Mouse (Mus musculus) embryonic facial prominence, embryonic 14.5 days (tissue): ENCODE results near the gene Plekha6. TPM values are rescaled to one million over a fixed set of nuclear protein-coding genes. Genes with fewer than 3 reads are reported as not detected.

ENCODE experiments used
- ATAC-seq: fragments of 200-750 bp; cut with Nextera tagmentation; 2 replicates; pipeline ENCODE4 v1.8.0; 2017; ENCODE audit warnings: low read depth, moderate number of reproducible peaks, moderate TSS enrichment
- DNase-seq: peaks from one replicate; pipeline ENCODE4 v3.0.0-alpha.2; 2015; ENCODE audit warnings: low spot score
- H3K27ac ChIP-seq: fragments of 300-500 bp; sonication (generic); replicated peaks from 2 replicates; pipeline ENCODE4 v1.5.1; 2014; ENCODE audit warnings: low read depth, mild to moderate bottlenecking, low read length, moderate library complexity
- H3K27me3 ChIP-seq: fragments of 300-500 bp; sonication (generic); replicated peaks from 2 replicates; pipeline ENCODE4 v1.6.1; 2014; ENCODE audit warnings: low read length; ENCODE audit not compliant: control insufficient read depth, insufficient read depth
- H3K36me3 ChIP-seq: fragments of 300-500 bp; sonication (generic); 2 replicates; pipeline ENCODE4 v1.6.1; 2014; ENCODE audit warnings: low read length, mixed read lengths; ENCODE audit not compliant: control insufficient read depth, insufficient read depth
- H3K4me1 ChIP-seq: fragments of 300-500 bp; sonication (generic); 2 replicates; pipeline ENCODE4 v1.6.1; 2014; ENCODE audit warnings: antibody characterized with exemption, low read length; ENCODE audit not compliant: control insufficient read depth, insufficient read depth
- H3K4me2 ChIP-seq: fragments of 300-500 bp; sonication (generic); 2 replicates; pipeline ENCODE4 v1.6.1; 2014; ENCODE audit warnings: low read depth, mild to moderate bottlenecking, low read length, moderate library complexity, mixed read lengths
- H3K4me3 ChIP-seq: fragments of 300-500 bp; sonication (generic); 2 replicates; pipeline ENCODE4 v1.5.1; 2014; ENCODE audit warnings: low read depth, mild to moderate bottlenecking, low read length
- H3K9ac ChIP-seq: fragments of 300-500 bp; sonication (generic); 2 replicates; pipeline ENCODE4 v1.6.1; 2014; ENCODE audit warnings: low read depth, mild to moderate bottlenecking, low read length, moderate library complexity, mixed read lengths
- H3K9me3 ChIP-seq: fragments of 300-500 bp; sonication (generic); 2 replicates; pipeline ENCODE4 v1.6.1; 2016; ENCODE audit warnings: low read length; ENCODE audit not compliant: control insufficient read depth
- WGBS: fragments of 180-500 bp; shearing (Covaris S2); extraction: QIAGEN DNeasy Blood & Tissue Kit; methylation state at CpG from one replicate; pipeline ENCODE4 v1.1.7; 2014; 5-methylcytosine and 5-hydroxymethylcytosine counted together
- polyA plus RNA-seq: library from polyadenylated mRNA; unstranded; fragments of >200 nt; fragmentation: Nextera tagmentation; extraction: Ambion mirVana; gene quantifications from 2 replicates; pipeline ENCODE4 v1.2.1, GENCODE M21; 2014

Plekha6 gene
- polyA plus RNA-seq, 1 experiment from 2014 or later: 6.3 TPM

- H3K4me1 ChIP-seq: peaks cover 14% of the 10 kb centered on the region; the same call in 1 of the 2 replicates
- DNase-seq (peak; percentile 58), ATAC-seq (peak; percentile 56)
These were observed 132.4 kb downstream of the Plekha6 start for GRCm38 (mm10) chr1:133296376-133296775.

DNA sequence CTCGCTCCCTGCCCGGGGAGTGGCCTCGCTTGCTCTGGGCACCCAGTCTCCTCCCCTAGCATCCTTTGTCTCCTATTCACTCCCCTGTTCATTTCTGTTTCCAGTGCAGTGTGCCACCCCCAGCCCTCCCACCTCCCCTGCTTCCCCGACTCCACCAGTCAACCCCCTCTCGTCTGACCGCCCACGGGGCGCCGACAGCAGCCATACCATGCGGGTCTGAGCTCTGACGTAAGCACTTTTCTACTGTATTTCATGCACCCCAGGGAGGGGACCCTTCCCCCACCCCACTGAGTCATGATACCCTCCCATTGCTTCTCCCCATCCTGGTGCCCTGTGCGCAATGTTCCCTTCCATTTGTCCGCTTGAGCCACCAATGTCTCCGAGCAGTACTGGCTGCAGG is 134.8 kb downstream of the Plekha6 start:
- no peak for ATAC-seq
- Histone ChIP-seq H3K4me2 (peak overlapping the region; percentile 20; the same call in 1 of the 2 replicates), H3K9me3 (no peaks in the 10 kb centered on the region), H3K9ac (0 out of 2 replicates have a peak overlapping the region, but pooled peaks have one; percentile 40), H3K27ac (no peak overlapping the region), H3K36me3 (no peaks in the 10 kb centered on the region), H3K4me3 (no peak overlapping the region), H3K4me1 (peaks cover 24% of the 10 kb centered on the region), H3K27me3 (0 out of 2 replicates have a peak, but pooled peaks cover 4% of the 10 kb centered on the region)
- DNase-seq: no peak
- WGBS: 33% methylated on average over 14 of the region's 14 CpGs

More at GRCm38 (mm10) chr1:133296376-133296775, 132.4 kb downstream of the Plekha6 start:
- Histone ChIP-seq H3K9me3 (no peaks in the 10 kb centered on the region), H3K36me3 (no peaks in the 10 kb centered on the region), H3K4me2 (no peak overlapping the region), H3K4me3 (no peak overlapping the region), H3K9ac (no peak overlapping the region), H3K27me3 (0 out of 2 replicates have a peak, but pooled peaks cover 4% of the 10 kb centered on the region), H3K27ac (no peak overlapping the region)
- WGBS: 64% methylated on average over 9 of the region's 9 CpGs

DNA sequence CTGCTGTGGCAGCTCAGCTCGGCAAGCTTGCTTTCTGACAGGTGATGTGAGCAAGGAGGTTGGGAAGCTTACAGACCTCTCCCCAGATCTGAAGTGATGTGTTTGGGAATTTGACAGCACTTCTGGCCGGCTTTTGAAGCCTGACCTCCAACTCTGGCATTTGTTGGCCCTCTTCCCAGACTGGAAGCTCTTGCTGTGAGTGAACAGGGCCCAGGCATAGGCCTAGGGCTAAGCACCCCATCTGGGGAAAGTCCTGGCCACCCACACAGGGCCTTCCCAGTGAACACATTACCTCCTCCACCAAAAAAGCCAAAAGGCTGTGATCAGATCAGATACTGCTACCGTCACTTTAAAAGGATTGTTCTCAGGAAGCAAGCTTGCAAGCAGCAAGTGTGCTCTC is 138.5 kb downstream of the Plekha6 start:
- peak; percentile 64; the same call in 1 of the 2 replicates for ATAC-seq

GRCm38 (mm10) chr1:133306842-133307241 is 142.8 kb downstream of the Plekha6 start:
- H3K36me3 ChIP-seq: no peaks in the 10 kb centered on the region
- no peaks in the 10 kb centered on the region for H3K9me3 ChIP-seq
- peaks cover 9% of the 10 kb centered on the region; the same call in 1 of the 2 replicates for H3K4me1 ChIP-seq
- DNase-seq: peak; percentile 42
- no peak overlapping the region for H3K9ac ChIP-seq
- ATAC-seq: no peak
- H3K27me3 ChIP-seq: no peaks in the 10 kb centered on the region
- no peak overlapping the region for H3K4me3 ChIP-seq
- WGBS: 12% methylated on average over 4 of the region's 4 CpGs
- no peak overlapping the region for H3K27ac ChIP-seq
- H3K4me2 ChIP-seq: no peak overlapping the region

More for the DNA sequence above, 138.5 kb downstream of the Plekha6 start:
- H3K4me1 ChIP-seq: peaks cover 16% of the 10 kb centered on the region; the same call in 1 of the 2 replicates
- peak; percentile 72 for DNase-seq
- no peak overlapping the region for H3K4me2 ChIP-seq
- no peaks in the 10 kb centered on the region for H3K36me3 ChIP-seq
- H3K9me3 ChIP-seq: no peaks in the 10 kb centered on the region
- no peak overlapping the region; the same call in 1 of the 2 replicates for H3K27ac ChIP-seq
- H3K9ac ChIP-seq: no peak overlapping the region
- WGBS: 21% methylated on average over 3 of the region's 3 CpGs
- no peak overlapping the region for H3K4me3 ChIP-seq
- 0 out of 2 replicates have a peak, but pooled peaks cover 4% of the 10 kb centered on the region for H3K27me3 ChIP-seq

DNA sequence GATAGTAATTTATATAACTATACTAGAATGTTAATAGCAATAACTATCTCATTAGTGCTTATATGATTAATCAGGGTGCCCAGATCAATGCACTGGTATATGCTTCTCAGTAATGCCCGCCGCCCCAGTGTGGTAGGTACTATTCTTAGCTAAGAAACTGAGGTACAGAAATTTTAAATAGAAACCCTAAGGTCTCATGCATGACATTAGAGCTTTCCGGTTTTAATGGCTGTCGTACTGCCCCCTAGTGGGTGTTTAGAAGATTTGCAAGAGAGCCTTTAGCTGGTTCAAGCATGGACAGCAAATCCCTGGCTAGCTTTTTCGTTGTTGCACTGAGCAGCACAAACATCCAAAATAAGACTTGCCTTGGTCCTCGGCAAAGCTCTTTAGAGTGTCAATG is 143.3 kb downstream of the Plekha6 start:
- ATAC-seq: no peak
- DNase-seq: peak; percentile 66
- no peaks in the 10 kb centered on the region for H3K36me3 ChIP-seq
- H3K9me3 ChIP-seq: no peaks in the 10 kb centered on the region
- H3K4me3 ChIP-seq: no peak overlapping the region
- no peak overlapping the region for H3K9ac ChIP-seq
- 15% methylated on average over 6 of the region's 6 CpGs for WGBS
- no peaks in the 10 kb centered on the region for H3K27me3 ChIP-seq
- H3K4me1 ChIP-seq: peaks cover 4% of the 10 kb centered on the region; the same call in 1 of the 2 replicates
- H3K4me2 ChIP-seq: no peak overlapping the region
- no peak overlapping the region for H3K27ac ChIP-seq

GRCm38 (mm10) chr1:133309652-133310267 is 145.8 kb downstream of the Plekha6 start, which contains the start of gene Golt1a:
TSS of gene Golt1a (plus strand) at chr1:133309800.
- H3K4me2 ChIP-seq: no peak within 1 kb of the TSS
- H3K4me1 ChIP-seq: no peaks in the 10 kb centered on the region
- no peaks in the 10 kb centered on the region for H3K9me3 ChIP-seq
- no peak within 1 kb of the TSS for H3K9ac ChIP-seq
- no peak for DNase-seq
- 64% methylated on average over 9 of the region's 14 CpGs for WGBS
- no peak for ATAC-seq
- H3K4me3 ChIP-seq: no peak within 1 kb of the TSS
- no peaks in the 10 kb centered on the region for H3K36me3 ChIP-seq
- no peaks in the 10 kb centered on the region for H3K27me3 ChIP-seq
- H3K27ac ChIP-seq: no peak within 1 kb of the TSS

DNA sequence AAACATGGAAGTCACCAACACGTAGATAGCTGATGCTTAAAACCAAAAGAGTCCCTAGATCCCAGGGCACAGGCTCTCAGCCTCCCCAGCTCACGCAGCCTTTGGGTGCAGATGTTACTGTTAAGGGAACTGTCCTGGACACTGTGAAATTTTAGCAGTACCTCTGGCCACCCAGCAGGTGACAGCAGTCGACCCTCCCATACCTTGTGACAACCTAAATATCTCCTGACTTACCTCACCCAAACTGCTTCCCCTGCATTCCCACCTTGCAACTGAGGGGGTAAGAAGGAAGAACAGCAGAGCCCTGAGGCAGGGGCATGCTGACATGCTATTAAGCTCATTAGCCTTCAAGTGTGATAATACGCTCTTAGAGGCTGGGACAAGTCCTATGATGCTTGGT is 147.2 kb downstream of the Plekha6 start:
- Histone ChIP-seq H3K4me3 (no peak overlapping the region), H3K27ac (no peak overlapping the region), H3K36me3 (no peaks in the 10 kb centered on the region), H3K9me3 (no peaks in the 10 kb centered on the region), H3K4me1 (no peaks in the 10 kb centered on the region), H3K27me3 (no peaks in the 10 kb centered on the region), H3K4me2 (no peak overlapping the region), H3K9ac (no peak overlapping the region)
- 50% methylated on average over 4 of the region's 4 CpGs for WGBS
- no peak for ATAC-seq
- no peak for DNase-seq

DNA sequence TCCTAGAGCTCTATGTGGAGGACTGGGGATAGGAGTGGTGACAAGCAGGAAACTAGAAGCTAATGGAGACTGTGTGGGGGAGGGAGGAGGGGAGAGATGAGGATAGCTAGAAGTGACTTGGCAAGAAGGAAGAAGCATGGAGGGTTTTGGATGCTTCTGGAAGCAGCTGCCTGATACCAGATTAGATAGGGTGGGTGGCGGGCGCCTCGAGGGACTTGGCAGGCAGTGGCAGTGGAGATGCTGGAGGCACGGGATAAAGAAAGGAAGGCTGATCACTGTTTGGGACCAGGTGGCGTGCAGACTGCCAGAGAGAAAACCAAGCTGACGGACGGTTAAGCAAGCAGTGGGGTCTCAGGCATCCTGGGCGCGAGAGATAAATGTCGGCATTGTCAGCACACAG is 147.9 kb downstream of the Plekha6 start:
- Histone ChIP-seq H3K4me1 (no peaks in the 10 kb centered on the region), H3K36me3 (no peaks in the 10 kb centered on the region), H3K27ac (no peak overlapping the region), H3K27me3 (no peaks in the 10 kb centered on the region), H3K4me3 (no peak overlapping the region), H3K9ac (no peak overlapping the region), H3K4me2 (no peak overlapping the region), H3K9me3 (no peaks in the 10 kb centered on the region)
- DNase-seq (no peak), ATAC-seq (peak; percentile 11; the same call in 1 of the 2 replicates)
- 20% methylated on average over 10 of the region's 10 CpGs for WGBS

DNA sequence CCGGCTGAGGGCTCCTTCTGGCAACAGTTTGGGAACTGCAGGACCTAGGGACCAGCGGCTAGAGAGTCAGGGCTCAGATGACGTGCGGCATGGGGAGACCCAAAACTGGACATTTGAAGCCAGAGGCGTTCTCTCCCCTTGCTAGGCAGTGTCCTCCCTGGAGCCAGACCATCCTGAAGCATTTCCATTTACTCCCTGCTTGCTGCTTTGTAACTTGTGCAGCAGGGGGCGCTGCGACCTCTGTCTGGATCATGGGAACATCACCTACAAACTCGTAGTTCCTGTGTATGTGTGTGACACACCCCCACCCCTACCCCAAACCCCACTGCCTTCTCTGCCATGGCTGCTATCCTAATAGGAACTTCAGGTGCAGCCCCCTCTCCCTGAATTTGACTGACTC is 150.4 kb downstream of the Plekha6 start:
- Histone ChIP-seq H3K27ac (no peak overlapping the region), H3K4me1 (no peaks in the 10 kb centered on the region)
- 24% methylated on average over 7 of the region's 8 CpGs for WGBS

More for the DNA sequence above, 150.4 kb downstream of the Plekha6 start:
- Histone ChIP-seq H3K9me3 (0 out of 2 replicates have a peak, but pooled peaks cover 4% of the 10 kb centered on the region), H3K4me2 (no peak overlapping the region), H3K9ac (no peak overlapping the region), H3K27me3 (no peaks in the 10 kb centered on the region), H3K4me3 (no peak overlapping the region), H3K36me3 (no peaks in the 10 kb centered on the region)
- DNase-seq (peak; percentile 51), ATAC-seq (no peak)
